Mouse (Mus musculus): Measurements from ENCODE around the gene Tmem164. TPM values are rescaled to one million over a fixed set of nuclear protein-coding genes. Genes with fewer than 3 reads are reported as not detected.
"Not testable (repeated sequence)": the region's sequence is repeated elsewhere in the genome, so short reads cannot be mapped to it uniquely, and the experiment has no call there.

Tmem164 gene
- total RNA-seq (2021): 10 to 100 TPM; 21.0 to 23.8 TPM
- long read RNA-seq, experiment 1, full-length matches to known transcripts: 11 of 16 reads
- long read RNA-seq, experiment 1, partial matches to known transcripts: 2 of 16 reads
- long read RNA-seq, experiment 1, other reads (novel, unspliced or antisense): 3 of 16 reads
- long read RNA-seq, experiment 2, full-length matches to known transcripts: 5 of 10 reads
- long read RNA-seq, experiment 2, partial matches to known transcripts: 1 of 10 reads
- long read RNA-seq, experiment 2, other reads (novel, unspliced or antisense): 4 of 10 reads

DNA sequence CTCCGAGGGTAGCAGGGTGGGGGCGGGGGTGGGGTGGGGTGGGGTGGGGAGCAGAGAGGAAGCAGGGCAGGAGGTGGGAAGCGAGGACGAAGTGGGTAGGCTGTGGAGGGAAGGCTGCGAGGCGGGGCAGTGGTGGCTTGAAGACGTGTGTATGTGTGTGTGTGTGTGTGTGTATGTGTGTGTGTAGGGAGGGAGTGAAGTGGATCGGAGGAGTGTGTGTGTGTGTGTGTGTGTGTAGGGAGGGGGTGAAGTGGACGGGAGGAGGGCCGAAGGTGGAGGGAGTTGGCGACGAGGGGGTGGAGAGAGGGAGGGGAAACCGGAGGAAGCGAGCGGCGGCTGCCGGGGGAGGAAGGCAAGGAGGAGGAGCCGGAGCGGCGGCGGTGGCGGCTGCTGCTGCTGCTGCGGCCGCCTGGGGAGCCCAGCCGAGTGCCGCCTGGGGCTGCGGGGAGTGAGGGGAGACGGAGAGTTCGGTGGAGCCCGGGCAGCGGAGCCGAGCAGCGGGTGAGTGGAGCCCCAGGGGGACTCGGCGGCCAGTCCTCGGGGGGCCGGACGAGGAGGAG, at the start of gene Tmem164:
TSS of gene Tmem164 (plus strand) at position 351 of the 560 bp plus-strand sequence.
- peak; percentile 77 to 90 for DNase-seq

DNA sequence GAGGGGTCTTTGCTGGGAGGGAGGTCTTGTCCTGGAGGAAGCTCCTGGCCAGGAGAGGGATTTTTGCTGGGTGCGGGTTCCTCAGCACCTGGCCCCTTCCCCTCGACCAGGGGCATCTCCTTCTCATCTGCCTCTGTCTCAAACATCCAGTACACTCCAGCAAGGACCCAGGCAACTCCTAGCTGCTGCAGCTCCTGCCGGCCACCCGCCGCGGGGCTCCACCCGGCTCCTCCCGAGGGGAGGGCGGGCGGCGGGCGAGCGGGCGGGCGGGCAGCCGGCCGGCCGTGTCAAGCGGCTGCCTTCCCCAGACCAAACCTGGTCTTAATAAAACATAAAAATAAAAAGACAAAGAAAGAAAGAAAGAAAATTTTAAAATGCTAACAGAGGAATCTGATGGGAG, 48.2 kb upstream of the Tmem164 start:
- not testable (repeated sequence) for DNase-seq

DNA sequence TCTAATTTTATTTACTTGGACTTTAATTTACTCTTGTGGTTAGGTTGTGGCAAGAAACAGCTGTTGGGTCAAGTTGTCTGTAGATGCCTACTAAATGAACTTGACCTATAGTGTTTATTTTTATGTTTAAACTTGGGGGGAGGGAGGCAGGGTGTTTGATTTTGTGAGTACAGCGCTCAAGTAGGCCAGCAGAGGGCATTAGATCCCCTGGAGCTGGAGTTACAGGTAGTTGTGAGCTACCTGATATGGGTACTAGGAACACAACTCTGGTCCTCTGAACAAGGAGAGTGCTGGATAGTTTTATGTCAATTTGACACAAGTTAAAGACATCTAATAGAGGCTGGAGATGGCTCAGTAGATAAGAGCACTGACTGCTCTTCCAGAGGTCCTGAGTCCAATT, 34.0 kb upstream of the Tmem164 start:
- DNase-seq: no peak

DNA sequence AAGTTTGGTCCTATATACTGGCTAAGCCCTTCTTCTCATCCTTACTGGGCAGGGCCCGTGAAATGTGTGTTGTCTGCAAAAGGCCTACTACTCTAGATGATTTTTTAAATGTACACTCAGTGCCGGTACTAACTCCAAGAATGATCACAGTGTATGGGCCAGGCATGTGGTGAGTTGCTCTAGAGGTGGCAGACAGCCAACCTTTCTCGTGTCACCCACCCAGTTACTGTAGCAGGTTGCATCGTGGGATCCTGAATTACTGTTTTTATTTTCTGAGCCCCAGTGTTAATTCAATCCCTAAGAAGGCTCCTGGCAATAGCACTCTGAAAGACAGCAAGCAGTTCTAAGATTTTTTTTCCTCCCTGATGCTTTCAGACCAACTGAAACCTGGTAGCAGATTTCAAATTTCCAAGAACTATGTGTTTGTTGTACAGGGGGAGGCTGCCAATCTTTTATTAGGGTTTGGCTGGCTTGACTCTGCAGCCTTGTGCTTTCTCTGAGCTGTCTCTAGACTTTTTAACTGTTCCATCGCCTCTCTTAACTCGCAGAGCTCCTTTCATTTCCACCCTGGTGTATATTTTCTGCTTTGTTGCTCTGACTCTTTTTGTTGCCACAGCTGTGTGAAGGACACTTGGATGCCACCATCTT, 31.0 kb upstream of the Tmem164 start:
- peak in 1 of 2 experiments; percentile 7 for DNase-seq

DNA sequence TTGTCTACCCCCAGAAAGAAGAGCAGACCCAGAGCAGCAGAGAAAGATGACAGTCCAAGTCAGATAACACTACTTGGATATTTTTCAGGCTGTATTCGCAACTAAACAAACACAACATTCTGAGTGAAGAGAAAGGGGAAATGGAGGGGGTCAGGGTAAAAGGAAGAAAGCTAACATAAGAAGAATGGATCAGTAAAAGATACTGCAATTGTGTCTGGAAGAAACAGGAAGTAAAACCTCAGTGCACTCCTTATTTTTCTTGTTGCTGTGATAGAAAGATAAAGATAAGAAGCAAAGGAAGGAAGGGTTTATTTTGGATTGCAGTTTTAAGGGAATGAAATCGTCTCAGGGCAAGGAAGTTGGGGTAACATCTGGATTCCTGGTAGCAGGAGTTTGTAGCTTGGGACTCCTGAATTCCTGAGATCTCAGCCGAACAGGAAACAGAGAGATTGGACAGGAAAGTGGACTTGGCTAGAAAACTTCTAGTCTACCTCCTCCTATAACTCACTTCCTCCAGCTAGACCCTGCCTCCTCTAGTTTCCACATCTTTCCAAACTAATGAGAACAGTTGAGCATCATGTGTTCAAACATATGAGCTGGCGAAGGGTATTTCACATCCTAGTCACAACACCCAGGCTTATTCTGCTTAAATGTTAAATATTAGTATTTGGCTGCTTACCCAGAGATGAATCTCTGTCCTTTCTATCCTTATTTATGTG, 16.3 kb upstream of the Tmem164 start:
- no peak for DNase-seq

DNA sequence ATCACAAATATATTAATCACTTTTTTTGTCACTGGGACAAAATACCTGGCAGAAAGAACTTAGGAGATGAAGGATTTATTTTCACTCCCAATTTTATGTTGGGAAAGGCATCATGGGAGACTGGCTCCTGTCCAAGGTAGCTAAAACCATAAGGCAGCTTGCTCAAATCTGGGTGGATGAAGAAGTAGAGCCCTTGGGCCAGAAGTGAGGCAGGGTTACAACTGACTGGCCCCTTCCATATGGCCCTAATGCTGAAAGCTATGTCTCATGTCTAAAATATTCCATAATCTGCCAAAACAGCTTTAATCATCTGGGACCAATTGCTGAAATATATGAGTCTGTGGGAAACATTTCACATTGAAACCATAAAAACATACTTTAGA, 15.8 kb upstream of the Tmem164 start:
- DNase-seq: no peak

DNA sequence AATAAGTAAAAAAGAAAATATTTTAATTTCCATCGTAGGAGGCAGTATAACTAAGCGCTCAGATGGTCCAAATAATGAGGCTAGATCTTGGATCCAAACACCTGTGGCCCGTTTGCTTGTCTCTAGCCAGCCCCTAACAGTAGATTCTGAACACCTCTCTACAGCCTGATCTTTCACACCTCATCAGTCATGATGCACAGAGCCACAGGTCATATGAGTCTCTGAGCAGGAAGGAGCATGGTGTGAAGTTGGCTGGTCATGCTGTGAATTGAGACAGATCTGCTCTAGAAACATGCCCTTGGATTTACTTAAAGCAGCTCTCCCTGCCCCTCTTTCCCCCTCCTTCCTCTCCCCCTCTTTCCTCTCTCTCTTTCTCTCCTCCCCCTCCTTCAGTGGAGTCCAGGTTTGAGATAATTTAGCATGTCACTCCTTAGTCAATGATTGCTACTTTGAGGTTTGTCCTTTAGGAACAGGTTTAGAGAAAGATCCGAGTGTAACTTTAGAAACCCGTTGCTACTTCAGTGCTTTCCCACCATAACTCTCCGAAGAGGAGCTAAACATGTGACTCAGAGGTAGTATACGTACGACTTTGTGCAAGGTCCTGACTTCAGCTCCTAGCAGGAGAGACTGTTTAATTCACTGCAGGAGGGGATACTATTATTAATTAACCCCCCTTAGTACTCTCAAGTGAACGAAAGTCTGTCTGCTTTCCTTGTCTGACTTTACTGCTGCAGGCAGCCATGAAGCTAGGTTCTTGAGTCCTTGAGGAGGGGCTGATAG, 11.7 kb upstream of the Tmem164 start:
- no peak for DNase-seq

DNA sequence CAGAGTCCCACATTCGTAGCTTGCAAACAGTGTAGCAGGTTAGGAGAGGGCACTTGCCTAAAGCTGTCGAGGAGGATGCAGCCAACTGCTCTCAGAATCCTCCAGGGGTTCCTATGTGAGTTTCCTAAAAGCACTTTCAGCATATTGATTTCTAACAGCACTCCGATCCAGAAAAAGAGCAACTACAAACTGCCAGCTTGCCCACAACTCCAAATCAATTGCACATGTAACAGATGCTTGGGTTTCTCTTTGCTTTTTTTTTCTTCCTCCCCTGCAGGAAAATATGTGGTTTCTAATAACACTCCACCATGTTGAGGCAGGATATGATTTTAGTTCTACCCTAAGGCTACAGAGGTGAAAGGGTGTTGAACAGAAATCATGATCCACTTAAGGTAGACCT, 11.1 kb upstream of the Tmem164 start:
- DNase-seq: no peak

DNA sequence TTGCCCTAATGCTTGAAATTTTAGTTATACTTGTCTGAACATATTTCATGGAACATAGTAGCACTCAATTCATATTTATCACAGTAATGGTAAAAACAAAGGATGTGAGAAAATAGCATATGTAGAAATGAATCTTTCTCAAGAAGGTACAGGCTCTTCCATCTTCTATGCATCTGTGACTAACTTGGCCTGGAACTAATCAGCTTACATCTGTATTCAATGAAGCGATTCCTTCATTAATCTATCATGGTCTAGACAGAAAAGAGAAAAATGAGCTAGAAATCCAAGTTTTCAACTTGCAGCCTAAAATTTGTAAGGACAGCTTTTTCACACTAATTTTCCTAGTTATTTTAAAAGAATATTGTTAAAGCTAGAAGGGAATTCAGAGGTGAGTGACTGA, 10.1 kb upstream of the Tmem164 start:
- DNase-seq: no peak

DNA sequence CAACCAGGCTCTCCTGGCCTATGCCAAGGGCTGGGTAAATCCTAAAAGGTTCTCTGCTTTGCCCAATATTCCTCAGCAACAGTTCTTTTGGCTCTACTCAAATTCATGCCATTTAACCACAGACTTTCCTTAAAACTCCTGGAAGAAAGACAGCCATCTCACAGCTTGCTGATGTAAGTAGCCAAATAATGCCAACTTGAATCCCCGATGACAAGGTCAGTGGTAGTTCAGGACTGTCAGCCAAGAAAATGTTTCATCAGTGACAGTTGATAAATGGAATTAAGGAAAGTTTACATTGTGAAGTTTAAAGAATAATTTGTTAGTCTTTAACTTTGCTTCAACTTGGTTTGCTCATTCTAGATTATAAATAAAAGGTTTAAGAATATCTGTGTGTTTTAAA, 8.5 kb upstream of the Tmem164 start:
- DNase-seq: no peak

DNA sequence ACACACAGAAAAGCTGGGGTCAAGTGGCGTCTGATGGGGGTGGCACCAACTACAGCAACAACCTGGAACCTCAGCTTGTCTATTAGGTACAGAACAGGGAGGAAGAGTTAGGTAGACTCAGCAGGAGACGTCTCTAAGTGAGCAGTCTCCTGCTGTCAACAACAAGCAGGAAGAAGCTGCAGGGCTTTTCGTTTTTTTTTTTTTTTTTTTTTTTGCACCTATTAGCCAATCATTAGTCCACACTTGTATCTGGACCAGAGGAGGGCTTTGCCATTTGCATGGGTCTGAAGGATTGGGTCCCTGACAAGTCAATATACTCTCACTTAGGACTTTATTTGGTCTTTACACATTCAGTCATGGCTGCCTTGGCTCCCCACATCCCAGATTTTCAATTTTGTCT, 4.0 kb upstream of the Tmem164 start:
- DNase-seq: no peak

DNA sequence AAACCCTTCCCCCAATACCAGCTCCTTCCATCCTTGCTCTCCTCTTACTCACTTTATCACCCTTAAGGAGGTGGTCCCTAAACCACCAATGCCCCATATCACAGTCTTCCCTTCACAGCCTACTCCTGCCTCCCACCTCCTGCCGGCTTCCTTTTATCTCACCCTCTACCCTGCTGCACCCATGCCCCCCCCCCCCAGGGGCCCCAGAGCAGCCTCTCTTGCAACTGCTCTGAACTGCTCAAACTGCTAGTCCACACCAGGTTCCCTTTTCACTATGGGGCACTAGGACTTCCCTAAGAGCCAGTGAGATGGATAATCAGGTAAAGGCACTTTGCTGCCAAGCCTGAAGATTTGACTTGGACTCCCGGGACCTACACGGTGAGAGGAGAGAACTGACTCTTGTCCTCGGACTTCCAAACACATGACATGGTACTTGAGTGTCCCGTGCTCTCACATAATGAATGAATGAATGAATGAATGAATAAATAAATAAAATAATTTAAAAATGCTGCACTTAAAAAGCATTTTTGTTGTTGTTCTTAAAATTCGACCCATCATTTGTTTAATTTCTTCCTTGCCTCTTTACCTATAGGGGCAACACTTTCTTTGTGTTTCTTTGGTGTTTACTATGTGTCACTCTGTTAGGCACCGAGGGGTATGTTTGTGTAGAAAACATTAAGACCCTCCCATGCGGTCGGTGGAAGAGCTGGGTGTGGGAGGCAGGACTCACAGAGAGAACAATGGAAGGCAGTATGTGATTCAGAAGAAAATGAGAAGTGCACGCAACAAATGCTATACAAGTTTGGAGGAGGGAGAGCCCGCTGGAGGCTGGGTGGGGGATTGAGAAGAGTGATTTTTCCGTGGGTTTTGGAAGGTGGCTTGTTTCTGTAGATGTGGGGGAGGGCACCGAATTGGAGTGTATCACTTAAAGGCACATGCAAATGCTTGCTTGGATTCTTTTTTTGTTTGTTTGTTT, 2.4 kb upstream of the Tmem164 start:
- no peak for DNase-seq

DNA sequence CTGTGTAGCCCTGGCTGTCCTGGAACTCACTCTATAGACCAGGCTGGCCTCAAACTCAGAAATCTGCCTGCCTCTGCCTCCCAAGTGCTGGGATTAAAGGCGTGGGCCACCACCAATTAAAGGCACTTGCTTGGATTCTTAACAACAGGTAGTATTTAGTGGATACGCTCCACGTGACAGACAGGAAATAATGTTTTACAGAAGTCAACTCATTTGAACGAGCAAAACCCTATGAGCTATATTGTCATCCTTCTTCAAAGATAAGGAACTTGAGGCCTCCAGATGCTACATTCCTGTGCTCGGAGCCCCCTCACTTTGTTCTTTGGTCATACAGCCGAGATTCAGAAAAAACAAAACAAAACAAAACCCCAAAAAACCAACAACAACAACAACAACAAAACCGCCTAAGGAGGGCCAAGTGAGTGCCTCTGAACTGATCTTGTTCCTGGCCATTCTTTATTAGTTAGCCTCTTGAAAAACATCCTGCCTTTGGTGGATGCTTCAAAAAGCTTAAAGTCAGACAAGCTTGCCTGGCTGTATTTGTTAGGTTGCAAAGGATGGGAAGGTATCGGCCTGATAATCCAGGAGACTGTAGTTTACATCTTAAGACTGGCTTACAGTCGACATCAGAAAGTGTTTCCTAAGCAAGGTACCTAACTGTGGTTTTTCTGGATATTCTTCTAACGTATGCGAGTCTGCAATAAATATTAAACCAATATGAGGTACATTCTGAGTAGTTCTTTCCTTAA, 1.5 kb upstream of the Tmem164 start:
- no peak for DNase-seq

DNA sequence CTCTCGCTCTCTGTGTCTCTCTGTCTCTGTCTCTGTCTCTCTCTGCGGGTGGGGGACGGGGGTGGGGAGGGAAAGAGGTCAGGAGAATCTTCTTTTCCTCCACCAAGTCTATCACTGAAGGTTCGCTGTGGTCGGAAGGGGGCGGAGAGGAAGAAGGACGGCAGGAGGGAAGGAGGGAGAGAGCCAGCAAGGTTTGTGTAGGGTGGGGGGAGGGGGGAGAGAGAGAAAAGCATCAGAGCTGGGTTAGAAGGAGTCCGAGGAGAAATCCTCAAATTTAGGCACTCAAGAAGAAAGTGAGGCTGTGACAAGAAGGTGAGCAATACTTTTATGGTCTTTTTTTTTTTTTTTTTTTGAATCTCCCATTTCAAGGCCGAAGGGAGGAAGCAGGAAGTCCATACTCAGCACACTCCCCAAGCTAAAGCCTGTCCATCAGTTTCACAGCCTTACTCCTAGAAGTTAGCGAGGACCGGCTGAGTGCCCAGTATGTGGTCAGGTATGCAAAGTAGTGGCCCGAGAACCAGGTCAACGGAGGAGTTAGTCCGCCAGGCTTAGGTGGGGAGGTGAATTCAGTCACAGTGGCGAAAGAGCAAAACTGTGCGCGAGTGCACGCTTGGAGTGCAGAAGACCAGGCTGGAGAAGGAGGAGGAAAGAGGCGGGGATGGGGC, 683 bp upstream of the Tmem164 start:
- DNase-seq: peak; percentile 25 to 74

DNA sequence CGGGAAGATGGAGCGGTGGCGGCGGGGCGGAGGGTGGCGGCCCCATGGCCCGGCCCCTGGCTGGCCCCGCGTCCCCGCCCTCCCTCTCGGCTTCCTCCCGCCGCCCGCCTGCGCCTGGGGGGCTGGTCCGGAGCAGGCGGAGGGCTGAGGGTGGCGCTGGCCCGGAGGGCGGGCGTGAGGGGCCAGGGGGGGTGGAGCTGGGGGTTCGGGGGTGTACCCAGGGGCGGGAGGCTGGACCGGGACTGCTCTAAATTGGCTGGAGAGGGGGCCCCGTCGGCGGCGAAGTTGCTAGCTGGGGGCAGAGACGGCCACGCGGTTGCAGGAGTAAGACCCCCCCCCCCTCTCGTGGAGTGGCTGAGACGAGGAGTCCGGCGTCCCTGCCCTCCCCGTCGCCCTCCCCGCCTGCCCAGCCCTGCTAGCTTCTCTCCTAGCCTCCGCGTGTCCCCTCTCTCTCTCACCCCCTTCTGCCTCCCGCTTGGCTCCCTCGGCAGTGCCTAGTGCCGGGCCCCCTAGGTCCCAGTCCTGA, 473 bp downstream of the Tmem164 start:
- peak in 1 of 2 experiments; percentile 81 for DNase-seq

DNA sequence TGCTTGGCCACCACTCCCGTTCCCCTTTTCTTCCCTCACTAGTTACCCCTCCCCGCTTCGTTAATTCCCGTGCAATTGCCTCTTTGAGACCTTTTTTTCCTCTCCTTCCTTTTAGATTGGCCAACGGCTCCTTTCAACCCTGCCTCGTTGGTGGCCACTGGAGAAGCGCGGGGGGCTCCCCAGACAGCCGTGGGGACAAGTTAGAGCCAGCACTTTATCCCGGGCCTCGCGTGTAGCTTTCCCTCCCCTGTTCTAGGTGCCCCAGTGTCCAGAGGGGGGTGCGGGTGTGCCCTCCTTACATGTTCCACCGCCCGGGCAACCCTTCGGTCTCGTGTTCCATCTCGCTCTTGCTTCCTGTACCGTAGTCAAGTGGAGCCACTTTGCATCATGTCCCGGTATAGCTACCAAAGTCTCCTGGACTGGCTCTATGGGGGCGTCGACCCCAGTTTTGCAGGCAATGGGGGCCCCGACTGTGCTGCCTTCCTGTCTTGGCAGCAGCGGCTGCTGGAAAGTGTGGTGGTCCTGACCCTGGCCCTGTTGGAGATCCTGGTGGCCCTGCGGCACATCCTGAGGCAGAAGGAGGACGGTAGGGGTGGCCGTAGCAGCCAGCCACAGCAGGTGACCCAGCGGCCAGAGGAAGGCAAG, 1.1 kb downstream of the Tmem164 start:
- DNase-seq: peak in 1 of 2 experiments; percentile 39

DNA sequence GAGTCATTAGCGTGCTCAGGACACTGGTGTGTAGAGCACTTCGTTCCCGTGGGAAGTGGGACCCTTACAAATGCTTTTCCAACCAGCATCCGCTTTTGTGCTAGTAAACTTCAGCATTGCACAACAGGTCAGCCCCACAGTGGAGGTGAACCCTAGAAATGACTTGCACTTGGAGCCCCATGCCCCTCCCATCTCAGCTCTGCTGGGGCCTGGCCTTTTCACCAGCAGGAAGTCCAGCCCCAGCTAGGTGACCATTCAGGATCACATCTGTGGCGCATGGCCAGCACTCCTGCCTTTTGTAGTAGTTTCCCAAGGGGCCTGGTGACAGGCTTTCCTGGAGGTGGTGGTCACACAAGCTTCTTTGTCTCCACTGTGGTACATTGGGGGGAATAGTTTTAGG, 1.8 kb downstream of the Tmem164 start:
- peak; percentile 37 to 43 for DNase-seq

DNA sequence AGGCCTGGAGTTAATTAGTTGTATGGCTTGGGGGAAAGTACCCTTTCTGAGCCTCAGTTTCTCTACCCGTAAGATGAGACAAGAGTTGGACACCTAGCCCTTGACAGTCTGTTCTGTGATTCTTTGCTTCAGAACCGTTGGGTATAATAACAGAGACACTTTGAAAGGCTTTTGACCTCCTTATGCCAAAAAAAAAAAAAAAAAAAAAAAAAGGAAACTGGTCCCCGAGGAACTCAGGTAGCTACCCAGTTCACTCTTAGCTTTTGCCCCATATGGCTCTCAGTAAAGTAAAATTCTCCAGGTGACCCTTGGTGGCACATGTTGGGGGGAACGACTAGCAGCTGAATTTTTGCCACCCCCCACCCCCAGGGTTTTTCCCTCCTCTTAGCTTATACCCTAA, 3.5 kb downstream of the Tmem164 start:
- DNase-seq: no peak

DNA sequence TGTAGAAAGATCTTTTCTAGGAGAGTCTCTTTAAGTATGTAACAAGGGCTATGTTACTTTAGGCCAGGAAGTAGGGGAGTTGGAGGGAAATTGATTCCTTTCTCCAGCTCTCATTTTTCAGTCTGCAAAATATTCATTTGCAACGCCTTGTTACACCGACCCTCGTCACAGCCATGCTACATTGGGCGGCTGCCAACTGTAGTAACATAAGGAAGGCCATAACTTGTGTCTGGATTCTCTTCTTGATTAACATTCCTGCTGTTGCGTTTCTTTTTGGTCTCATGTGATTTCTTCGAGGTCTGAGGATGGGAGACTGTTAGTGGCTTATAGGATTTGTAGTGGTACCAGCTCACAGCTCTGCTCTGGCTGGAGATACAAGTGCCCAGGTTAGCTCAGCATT, 4.5 kb downstream of the Tmem164 start:
- no peak for DNase-seq
